Mouse (Mus musculus) heart, postnatal 36 days (tissue): ENCODE results near the gene Krt17. TPM values are rescaled to one million over a fixed set of nuclear protein-coding genes. Genes with fewer than 3 reads are reported as not detected.
"Not testable (repeated sequence)": the region's sequence is repeated elsewhere in the genome, so short reads cannot be mapped to it uniquely, and the experiment has no call there.

Experiments
- DNase-seq, 2 experiments: peaks; one replicate each; pipeline ENCODE4 v3.0.0; 2021 to 2022
- intact Hi-C: fragments of 180-260 bp; cut with DNase I; formaldehyde crosslinking; loops from one replicate; pipeline ENCODE4 v1.15.1; 2025
- total RNA-seq, 2 experiments: library from RNA; stranded (reverse); gene quantifications; 2 replicates each; pipeline ENCODE4 v1.2.3; 2021

Gene Krt17
- not detected for total RNA-seq

- intact Hi-C loops: no loop called here
- DNase-seq: no peak
Observed at GRCm38 (mm10) chr11:100260514-100261234, at the start of gene Krt17. TSS of gene Krt17 (minus strand) at chr11:100261029.

- DNase-seq, intact Hi-C loops: not testable (repeated sequence)
Observed at GRCm38 (mm10) chr11:100308672-100309071, 47.8 kb upstream of the Krt17 start.

GRCm38 (mm10) chr11:100307900-100308299 lies 47.1 kb upstream of the Krt17 start:
- intact Hi-C loops: no loop called here

GRCm38 (mm10) chr11:100301292-100301691 lies 40.5 kb upstream of the Krt17 start:
- no peak for DNase-seq
- intact Hi-C loops: no loop called here

More at GRCm38 (mm10) chr11:100307900-100308299, 47.1 kb upstream of the Krt17 start:
- no peak for DNase-seq

- peak; percentile 66 to 82 for DNase-seq
- intact Hi-C loops: no loop called here
Observed at GRCm38 (mm10) chr11:100300293-100300692, 39.5 kb upstream of the Krt17 start.

GRCm38 (mm10) chr11:100298274-100299036 lies 37.6 kb upstream of the Krt17 start:
- intact Hi-C loops: loop anchor here (5.0 kb wide), 3 partner anchors 131 to 916 kb away; no protein-coding TSS in a partner anchor
- peak; percentile 78 to 91 for DNase-seq

- intact Hi-C loops: loop anchor here (5.0 kb wide), 3 partner anchors 130 to 916 kb away; no protein-coding TSS in a partner anchor
- no peak for DNase-seq
Observed at GRCm38 (mm10) chr11:100297801-100298200, 37.0 kb upstream of the Krt17 start.

- intact Hi-C loops: loop anchor here (1.0 to 5.0 kb wide), 4 partner anchors 13 to 913 kb away; no protein-coding TSS in a partner anchor
- DNase-seq: peak; percentile 80 to 88
Observed at GRCm38 (mm10) chr11:100295308-100295707, 34.5 kb upstream of the Krt17 start.

GRCm38 (mm10) chr11:100292884-100293283 lies 32.1 kb upstream of the Krt17 start:
- no peak for DNase-seq
- intact Hi-C loops: no loop called here

- intact Hi-C loops: no loop called here
- DNase-seq: peak in 1 of 2 experiments; percentile 18
Observed at GRCm38 (mm10) chr11:100290235-100290634, 29.4 kb upstream of the Krt17 start.

- peak; percentile 19 to 28 for DNase-seq
- intact Hi-C loops: no loop called here
Observed at GRCm38 (mm10) chr11:100288942-100289341, 28.1 kb upstream of the Krt17 start.

- intact Hi-C loops: no loop called here
- peak; percentile 57 to 62 for DNase-seq
Observed at GRCm38 (mm10) chr11:100287024-100287423, 26.2 kb upstream of the Krt17 start.

GRCm38 (mm10) chr11:100284988-100285387 lies 24.2 kb upstream of the Krt17 start:
- intact Hi-C loops: loop anchor here (5.0 kb wide), 1 partner anchor 818 kb away; no protein-coding TSS in a partner anchor
- no peak for DNase-seq

- intact Hi-C loops: loop anchor here (1.0 to 5.0 kb wide), 4 partner anchors 13 to 903 kb away; no protein-coding TSS in a partner anchor
- DNase-seq: peak; percentile 82 to 88
Observed at GRCm38 (mm10) chr11:100282549-100282948, 21.7 kb upstream of the Krt17 start.

- intact Hi-C loops: loop anchor here (1.0 to 5.0 kb wide), 4 partner anchors 13 to 903 kb away; no protein-coding TSS in a partner anchor
- peak; percentile 82 to 92 for DNase-seq
Observed at GRCm38 (mm10) chr11:100281596-100282544, 21.0 kb upstream of the Krt17 start.

GRCm38 (mm10) chr11:100278759-100279158 lies 17.9 kb upstream of the Krt17 start:
- intact Hi-C loops: no loop called here
- no peak for DNase-seq

GRCm38 (mm10) chr11:100277726-100278480 lies 17.1 kb upstream of the Krt17 start:
- intact Hi-C loops: no loop called here
- DNase-seq: no peak

GRCm38 (mm10) chr11:100275466-100275865 lies 14.6 kb upstream of the Krt17 start:
- intact Hi-C loops: no loop called here
- DNase-seq: no peak

GRCm38 (mm10) chr11:100274719-100275118 lies 13.9 kb upstream of the Krt17 start:
- DNase-seq: no peak
- intact Hi-C loops: no loop called here
